Mouse (Mus musculus): Measurements from ENCODE around the gene Gm49711.

Gm49711 gene

GRCm38 (mm10) chr16:92057852-92058643, at the start of gene Gm49711, which contains the start of the genes Mrps6 and Slc5a3:
Gene Gm49711, plus strand, starts transcription at chr16:92058316.
Gene Mrps6, plus strand, starts transcription at chr16:92058270.
Gene Slc5a3, plus strand, starts transcription at chr16:92058322.
- peak; percentile 89 for DNase-seq

- DNase-seq = no peak
Measured at GRCm38 (mm10) chr16:92009586-92009985, 48.5 kb upstream of the Gm49711 start.

- no peak for DNase-seq
Measured at GRCm38 (mm10) chr16:92016792-92017191, 41.3 kb upstream of the Gm49711 start.

GRCm38 (mm10) chr16:92019141-92020118, 38.7 kb upstream of the Gm49711 start:
- DNase-seq = peak; percentile 52 to 55

GRCm38 (mm10) chr16:92021656-92022400, 36.3 kb upstream of the Gm49711 start:
- no peak for DNase-seq

GRCm38 (mm10) chr16:92022494-92023283, 35.4 kb upstream of the Gm49711 start:
- DNase-seq = no peak

- no peak for DNase-seq
Measured at GRCm38 (mm10) chr16:92033286-92033685, 24.8 kb upstream of the Gm49711 start.

GRCm38 (mm10) chr16:92034676-92035075, 23.4 kb upstream of the Gm49711 start:
- no peak for DNase-seq

- no peak for DNase-seq
Measured at GRCm38 (mm10) chr16:92036701-92037100, 21.4 kb upstream of the Gm49711 start.

GRCm38 (mm10) chr16:92037891-92038607, 20.1 kb upstream of the Gm49711 start:
- DNase-seq = no peak

GRCm38 (mm10) chr16:92039421-92039820, 18.7 kb upstream of the Gm49711 start:
- peak in 1 of 2 experiments; percentile 47 for DNase-seq

GRCm38 (mm10) chr16:92039966-92040365, 18.1 kb upstream of the Gm49711 start:
- DNase-seq = no peak

- DNase-seq = no peak
Measured at GRCm38 (mm10) chr16:92051777-92052310, 6.3 kb upstream of the Gm49711 start.

- no peak for DNase-seq
Measured at GRCm38 (mm10) chr16:92052569-92052968, 5.5 kb upstream of the Gm49711 start.

- no peak for DNase-seq
Measured at GRCm38 (mm10) chr16:92056711-92057110, 1.4 kb upstream of the Gm49711 start.

GRCm38 (mm10) chr16:92057456-92057851, 662 bp upstream of the Gm49711 start:
- no peak for DNase-seq

GRCm38 (mm10) chr16:92058644-92059620, 816 bp downstream of the Gm49711 start:
- DNase-seq = peak in 1 of 2 experiments; percentile 15

- no peak for DNase-seq
Measured at GRCm38 (mm10) chr16:92060213-92060612, 2.1 kb downstream of the Gm49711 start.

- no peak for DNase-seq
Measured at GRCm38 (mm10) chr16:92061586-92061985, 3.5 kb downstream of the Gm49711 start.

GRCm38 (mm10) chr16:92062832-92063231, 4.7 kb downstream of the Gm49711 start:
- no peak for DNase-seq
